Mouse (Mus musculus): ENCODE data around the gene Sorl1. TPM values are rescaled to one million over a fixed set of nuclear protein-coding genes. Genes with fewer than 3 reads are reported as not detected.
A peak's percentile ranks its signal among the peaks of the same experiment; 100 is the strongest.

The Sorl1 gene
- polyA plus RNA-seq, 1 experiment from 2014 or later = 2.8 TPM

GRCm38 (mm10) chr9:42107062-42107461 lies 17.0 kb downstream of the Sorl1 start:
- ATAC-seq = no peak
- peaks cover 15% of the 10 kb centered on the region for H3K4me1 ChIP-seq (replicated peaks; ENCODE audit: control insufficient read depth, insufficient read depth, low read length)
- no peak overlapping the region for H3K4me3 ChIP-seq (ENCODE audit: low read depth, low read length)
- no peaks in the 10 kb centered on the region for H3K27me3 ChIP-seq (replicated peaks; ENCODE audit: control insufficient read depth, insufficient read depth, low read length)
- H3K27ac ChIP-seq (ENCODE audit: low read depth, low read length) = no peak overlapping the region
- H3K9me3 ChIP-seq (ENCODE audit: control insufficient read depth) = no peaks in the 10 kb centered on the region
- TF ChIP-seq CTCF (IDR thresholded peaks at IDR 0.05; ENCODE audit: low read depth) = no peak
- no peak overlapping the region for H3K9ac ChIP-seq (ENCODE audit: low read depth, low read length)
- H3K36me3 ChIP-seq (ENCODE audit: control insufficient read depth, insufficient read depth) = no peaks in the 10 kb centered on the region
- 96% methylated on average over 10 of the region's 10 CpGs for WGBS
- no peak overlapping the region for H3K4me2 ChIP-seq (replicated peaks; ENCODE audit: low read depth)

GRCm38 (mm10) chr9:42106305-42106704 lies 17.8 kb downstream of the Sorl1 start:
- 92% methylated on average over 7 of the region's 7 CpGs for WGBS
- no peak overlapping the region for H3K9ac ChIP-seq (ENCODE audit: low read depth, low read length)
- no peaks in the 10 kb centered on the region for H3K9me3 ChIP-seq (ENCODE audit: control insufficient read depth)

DNA sequence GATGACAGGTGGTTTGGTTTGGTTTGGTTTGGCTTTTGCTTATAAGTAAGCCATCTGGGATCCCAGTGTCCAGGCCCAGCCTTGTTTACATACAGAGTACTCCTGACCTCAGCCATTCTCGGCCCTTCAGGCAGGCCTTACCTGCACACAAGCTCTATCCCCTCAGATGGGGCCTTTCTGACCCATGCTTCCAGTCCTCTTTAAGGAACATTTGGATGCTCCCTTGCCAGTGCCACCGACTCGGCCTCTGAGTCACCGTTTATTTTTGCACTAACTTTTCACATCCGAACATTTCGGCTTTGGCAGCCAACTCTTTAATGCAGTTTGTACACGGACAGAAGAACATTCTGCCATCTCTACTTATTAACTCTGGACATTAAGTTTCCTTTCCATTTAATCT lies 20.6 kb downstream of the Sorl1 start:
- Histone ChIP-seq H3K36me3 (ENCODE audit: control insufficient read depth, insufficient read depth) (no peaks in the 10 kb centered on the region), H3K4me1 (replicated peaks; ENCODE audit: control insufficient read depth, insufficient read depth, low read length) (peaks cover 9% of the 10 kb centered on the region), H3K4me3 (ENCODE audit: low read depth, low read length) (no peak overlapping the region), H3K27ac (ENCODE audit: low read depth, low read length) (no peak overlapping the region), H3K9me3 (ENCODE audit: control insufficient read depth) (no peaks in the 10 kb centered on the region), H3K9ac (ENCODE audit: low read depth, low read length) (no peak overlapping the region), H3K27me3 (replicated peaks; ENCODE audit: control insufficient read depth, insufficient read depth, low read length) (no peaks in the 10 kb centered on the region), H3K4me2 (replicated peaks; ENCODE audit: low read depth) (no peak overlapping the region)
- ATAC-seq = no peak
- TF ChIP-seq CTCF (IDR thresholded peaks at IDR 0.05; ENCODE audit: low read depth) = no peak
- WGBS = 54% methylated on average over 7 of the region's 7 CpGs

More at GRCm38 (mm10) chr9:42106305-42106704, 17.8 kb downstream of the Sorl1 start:
- H3K4me3 ChIP-seq (ENCODE audit: low read depth, low read length) = no peak overlapping the region
- H3K36me3 ChIP-seq (ENCODE audit: control insufficient read depth, insufficient read depth) = no peaks in the 10 kb centered on the region
- no peak for ATAC-seq
- no peaks in the 10 kb centered on the region for H3K27me3 ChIP-seq (replicated peaks; ENCODE audit: control insufficient read depth, insufficient read depth, low read length)
- no peak overlapping the region for H3K4me2 ChIP-seq (replicated peaks; ENCODE audit: low read depth)
- TF ChIP-seq CTCF (IDR thresholded peaks at IDR 0.05; ENCODE audit: low read depth) = no peak
- H3K27ac ChIP-seq (ENCODE audit: low read depth, low read length) = no peak overlapping the region
- H3K4me1 ChIP-seq (replicated peaks; ENCODE audit: control insufficient read depth, insufficient read depth, low read length) = peaks cover 15% of the 10 kb centered on the region

GRCm38 (mm10) chr9:42102013-42102412 lies 22.1 kb downstream of the Sorl1 start:
- H3K9ac ChIP-seq (ENCODE audit: low read depth, low read length) = no peak overlapping the region
- no peaks in the 10 kb centered on the region for H3K9me3 ChIP-seq (ENCODE audit: control insufficient read depth)
- 62% methylated on average over 6 of the region's 6 CpGs for WGBS
- H3K4me1 ChIP-seq (replicated peaks; ENCODE audit: control insufficient read depth, insufficient read depth, low read length) = no peaks in the 10 kb centered on the region
- H3K27ac ChIP-seq (ENCODE audit: low read depth, low read length) = no peak overlapping the region
- no peak overlapping the region for H3K4me3 ChIP-seq (ENCODE audit: low read depth, low read length)
- no peak for TF ChIP-seq CTCF (IDR thresholded peaks at IDR 0.05; ENCODE audit: low read depth)
- no peak for ATAC-seq
- no peaks in the 10 kb centered on the region for H3K36me3 ChIP-seq (ENCODE audit: control insufficient read depth, insufficient read depth)
- no peak overlapping the region for H3K4me2 ChIP-seq (replicated peaks; ENCODE audit: low read depth)
- H3K27me3 ChIP-seq (replicated peaks; ENCODE audit: control insufficient read depth, insufficient read depth, low read length) = no peaks in the 10 kb centered on the region

DNA sequence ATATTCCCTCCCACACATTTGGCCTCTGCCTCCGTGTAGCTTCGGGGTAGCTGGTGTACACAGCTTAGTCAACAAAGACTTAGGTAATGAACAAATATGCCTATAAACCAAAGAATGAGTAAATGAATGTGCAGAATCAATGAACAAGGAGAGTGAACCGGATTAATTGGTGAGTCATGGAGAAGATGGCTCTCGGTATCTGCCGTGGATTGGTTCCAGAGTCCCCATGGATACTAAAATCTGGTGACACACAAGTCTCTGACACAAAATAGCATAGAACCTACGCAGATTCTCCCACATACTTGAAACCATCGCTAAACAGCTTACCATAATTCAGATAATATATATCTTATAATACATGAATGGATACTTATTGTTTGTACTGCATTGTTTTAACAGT lies 22.8 kb downstream of the Sorl1 start:
- Histone ChIP-seq H3K27ac (ENCODE audit: low read depth, low read length) (no peak overlapping the region), H3K9me3 (ENCODE audit: control insufficient read depth) (no peaks in the 10 kb centered on the region), H3K4me2 (replicated peaks; ENCODE audit: low read depth) (no peak overlapping the region), H3K4me3 (ENCODE audit: low read depth, low read length) (no peak overlapping the region), H3K36me3 (ENCODE audit: control insufficient read depth, insufficient read depth) (no peaks in the 10 kb centered on the region), H3K4me1 (replicated peaks; ENCODE audit: control insufficient read depth, insufficient read depth, low read length) (no peaks in the 10 kb centered on the region), H3K27me3 (replicated peaks; ENCODE audit: control insufficient read depth, insufficient read depth, low read length) (no peaks in the 10 kb centered on the region), H3K9ac (ENCODE audit: low read depth, low read length) (no peak overlapping the region)
- WGBS = 77% methylated on average over 7 of the region's 7 CpGs
- TF ChIP-seq CTCF (IDR thresholded peaks at IDR 0.05; ENCODE audit: low read depth) = no peak
- ATAC-seq = no peak

DNA sequence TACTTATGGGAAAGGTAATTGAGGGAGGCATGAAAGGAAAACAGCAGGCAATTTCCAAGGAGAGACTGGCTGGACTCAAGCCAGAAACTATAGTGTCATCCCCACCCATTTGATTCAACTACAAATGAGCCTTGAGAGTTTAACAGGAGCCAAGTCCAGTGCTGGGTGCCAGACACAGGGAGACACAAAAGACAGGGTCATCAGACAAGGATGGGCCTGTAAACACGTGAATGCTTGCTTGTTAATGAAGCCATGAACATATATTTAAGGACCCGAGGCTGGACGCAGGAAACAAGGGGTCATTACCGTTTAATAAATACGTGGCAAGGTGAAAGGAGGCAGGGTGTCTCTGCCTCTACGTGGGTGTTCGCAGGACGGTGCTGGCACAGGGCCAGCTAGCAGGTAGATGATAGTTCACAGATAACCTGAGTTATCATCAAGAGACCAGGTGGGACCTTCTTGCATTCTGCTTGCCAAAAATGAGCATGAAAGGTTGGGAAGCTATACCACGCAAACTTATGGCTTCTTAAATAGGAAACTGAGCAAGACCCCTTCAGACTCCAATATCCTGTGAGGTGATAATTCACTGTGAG lies 23.4 kb downstream of the Sorl1 start:
- no peak for TF ChIP-seq CTCF (IDR thresholded peaks at IDR 0.05; ENCODE audit: low read depth)
- Histone ChIP-seq H3K4me1 (replicated peaks; ENCODE audit: control insufficient read depth, insufficient read depth, low read length) (no peaks in the 10 kb centered on the region), H3K36me3 (ENCODE audit: control insufficient read depth, insufficient read depth) (no peaks in the 10 kb centered on the region; the same call in 1 of the 2 replicates), H3K9ac (ENCODE audit: low read depth, low read length) (no peak overlapping the region), H3K4me2 (replicated peaks; ENCODE audit: low read depth) (no peak overlapping the region), H3K4me3 (ENCODE audit: low read depth, low read length) (no peak overlapping the region), H3K9me3 (ENCODE audit: control insufficient read depth) (no peaks in the 10 kb centered on the region), H3K27me3 (replicated peaks; ENCODE audit: control insufficient read depth, insufficient read depth, low read length) (no peaks in the 10 kb centered on the region), H3K27ac (ENCODE audit: low read depth, low read length) (no peak overlapping the region)
- WGBS = 36% methylated on average over 9 of the region's 9 CpGs
- ATAC-seq = 0 out of 2 replicates have a peak, but pooled peaks have one; percentile 12

Data from intestine, postnatal 0 days (tissue).